12 mouse cellular contexts compared by ENCODE assay signal in the genomic region with DNA sequence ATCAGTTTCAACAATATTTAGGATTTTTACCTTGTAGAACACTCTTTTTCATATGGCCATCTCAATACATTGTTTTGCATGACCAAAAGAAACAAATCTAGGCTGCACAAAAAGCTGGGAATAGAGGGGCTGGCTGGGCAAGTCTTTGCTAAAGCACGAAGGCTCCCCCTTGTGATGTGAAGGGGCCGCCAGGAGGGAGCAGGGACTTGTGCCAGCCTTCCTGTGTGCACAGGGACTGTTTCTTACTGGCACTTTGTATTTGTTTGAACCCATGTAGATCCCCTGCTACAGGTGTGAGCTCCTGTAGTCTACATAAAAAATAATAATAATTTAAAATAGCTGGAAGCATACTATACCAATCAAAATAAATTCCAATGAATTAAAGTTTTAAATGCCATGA.
DNase-seq lines count a peak whose midpoint lies in the region; ATAC-seq and TF ChIP-seq lines count a peak whose summit lies in the region.
"Had no signal": no experiment of that assay in that cellular context is flagged by ENCODE, and none has a peak within 500 bp of the region (broad histone marks: within the 10 kb centered on the region; RNA-seq: fewer than 3 reads in every experiment).

No protein-coding gene starts in this region.

- WGBS in intestine, postnatal 0 days = 65% methylated on average over 2 of the region's 2 CpGs
- WGBS in intestine, embryonic 16.5 days = 46% methylated on average over 2 of the region's 2 CpGs
- WGBS in stomach, postnatal 0 days = 58% methylated on average over 2 of the region's 2 CpGs

- no peak for TF ChIP-seq EP300 in stomach, postnatal 0 days (optimal IDR thresholded peaks at IDR 0.05)

- no peak overlapping the region for H3K4me2 ChIP-seq in intestine, postnatal 0 days (replicated peaks; ENCODE audit: low read depth)
- H3K4me2 ChIP-seq in intestine, embryonic 16.5 days (ENCODE audit: low read depth, low read length) = no peak overlapping the region
- no peak overlapping the region for H3K4me2 ChIP-seq in stomach, postnatal 0 days (replicated peaks; ENCODE audit: low read depth)
- H3K4me2 ChIP-seq: liver, embryonic 13.5 days had no signal

- H3K4me1 ChIP-seq in intestine, postnatal 0 days (replicated peaks; ENCODE audit: control insufficient read depth, insufficient read depth, low read length) = no peaks in the 10 kb centered on the region
- no peaks in the 10 kb centered on the region for H3K4me1 ChIP-seq in intestine, embryonic 16.5 days (ENCODE audit: control insufficient read depth, insufficient read depth, low read length)
- no peaks in the 10 kb centered on the region for H3K4me1 ChIP-seq in stomach, postnatal 0 days (replicated peaks; ENCODE audit: control insufficient read depth, insufficient read depth)
- H3K4me1 ChIP-seq: embryonic facial prominence, embryonic 10.5 days had no signal

- no peak overlapping the region for H3K9ac ChIP-seq in intestine, postnatal 0 days (ENCODE audit: low read depth, low read length)
- H3K9ac ChIP-seq in intestine, embryonic 16.5 days (ENCODE audit: low read depth, low read length) = no peak overlapping the region
- no peak overlapping the region for H3K9ac ChIP-seq in stomach, postnatal 0 days (ENCODE audit: low read length)
- H3K9ac ChIP-seq: liver, embryonic 13.5 days had no signal

- DNase-seq in right cerebral cortex, postnatal 4 days = peak; percentile 44
- DNase-seq in right cerebral cortex, adult 18-20 months = no peak
- peak; percentile 11 to 13 for DNase-seq in cerebellum, postnatal 36 days
- no peak for DNase-seq in stomach, postnatal 0 days (ENCODE audit: low spot score)
- no peak for DNase-seq in ovary, adult 18-20 months (ENCODE audit: low spot score)
- no peak for DNase-seq in frontal cortex, adult 2 months (ENCODE audit: extremely low spot score in 1 of 2, low spot score in 1 of 2)
- DNase-seq: heart, adult 2 months; liver, embryonic 13.5 days had no signal

- H3K27ac ChIP-seq in intestine, postnatal 0 days (ENCODE audit: low read depth, low read length) = no peak overlapping the region
- H3K27ac ChIP-seq in intestine, embryonic 16.5 days (ENCODE audit: low read length) = no peak overlapping the region
- H3K27ac ChIP-seq in stomach, postnatal 0 days (replicated peaks) = no peak overlapping the region
- H3K27ac ChIP-seq: embryonic facial prominence, embryonic 10.5 days; heart, adult 2 months; liver, embryonic 13.5 days had no signal

- TF ChIP-seq CTCF in intestine, postnatal 0 days (IDR thresholded peaks at IDR 0.05; ENCODE audit: low read depth) = 0 out of 2 replicates have a peak, but pooled peaks have one; percentile 14
- TF ChIP-seq CTCF in stomach, postnatal 0 days (IDR thresholded peaks at IDR 0.05; ENCODE audit: low read depth) = peak; percentile 31

- H3K9me3 ChIP-seq in intestine, postnatal 0 days (ENCODE audit: control insufficient read depth) = no peaks in the 10 kb centered on the region
- H3K9me3 ChIP-seq in intestine, embryonic 16.5 days (ENCODE audit: control insufficient read depth, low read length) = no peaks in the 10 kb centered on the region
- H3K9me3 ChIP-seq in stomach, postnatal 0 days (ENCODE audit: control insufficient read depth, low read length) = no peaks in the 10 kb centered on the region
- H3K9me3 ChIP-seq: embryonic facial prominence, embryonic 10.5 days; liver, embryonic 13.5 days had no signal

- H3K4me3 ChIP-seq in intestine, postnatal 0 days (ENCODE audit: low read depth, low read length) = no peak overlapping the region
- H3K4me3 ChIP-seq in intestine, embryonic 16.5 days (ENCODE audit: low read length) = no peak overlapping the region
- H3K4me3 ChIP-seq in stomach, postnatal 0 days (ENCODE audit: low read depth, low read length) = no peak overlapping the region
- H3K4me3 ChIP-seq: embryonic facial prominence, embryonic 10.5 days; heart, adult 2 months; liver, embryonic 13.5 days had no signal

- no peaks in the 10 kb centered on the region for H3K36me3 ChIP-seq in intestine, postnatal 0 days (ENCODE audit: control insufficient read depth, insufficient read depth)
- H3K36me3 ChIP-seq in intestine, embryonic 16.5 days (ENCODE audit: control insufficient read depth, insufficient read depth, low read length) = no peaks in the 10 kb centered on the region
- no peaks in the 10 kb centered on the region for H3K36me3 ChIP-seq in stomach, postnatal 0 days (ENCODE audit: control insufficient read depth, insufficient read depth, low read length)
- H3K36me3 ChIP-seq: embryonic facial prominence, embryonic 10.5 days; liver, embryonic 13.5 days had no signal

- H3K27me3 ChIP-seq in intestine, postnatal 0 days (replicated peaks; ENCODE audit: control insufficient read depth, insufficient read depth, low read length) = no peaks in the 10 kb centered on the region
- H3K27me3 ChIP-seq in intestine, embryonic 16.5 days (replicated peaks; ENCODE audit: control insufficient read depth, insufficient read depth, low read length) = no peaks in the 10 kb centered on the region
- no peaks in the 10 kb centered on the region for H3K27me3 ChIP-seq in stomach, postnatal 0 days (ENCODE audit: control insufficient read depth, insufficient read depth, low read length)
- H3K27me3 ChIP-seq: liver, embryonic 13.5 days had no signal

- no peak for ATAC-seq in intestine, postnatal 0 days
- no peak for ATAC-seq in intestine, embryonic 16.5 days
- ATAC-seq in stomach, postnatal 0 days (ENCODE audit: low FRiP score, low TSS enrichment) = no peak
- ATAC-seq: activated CD4-positive, CD25-positive, alpha-beta regulatory T cell, adult 4 months had no signal

Comparison
In these comparisons a context has a peak if more than half of its experiments do, and no peak if none do; other contexts are left out.
1. DNase-seq: peak in right cerebral cortex, postnatal 4 days (single experiment) and cerebellum, postnatal 36 days (2 of 2); none in right cerebral cortex, adult 18-20 months (single experiment), stomach, postnatal 0 days (single experiment), ovary, adult 18-20 months (single experiment) and frontal cortex, adult 2 months (0 of 2).